Mouse (Mus musculus): ENCODE results near the gene Mafb. TPM values are rescaled to one million over a fixed set of nuclear protein-coding genes. Genes with fewer than 3 reads are reported as not detected.
A peak's percentile ranks its signal among the peaks of the same experiment; 100 is the strongest.

Gene Mafb
- polyA plus RNA-seq, 1 experiment from 2014 or later: 4.2 TPM

DNA sequence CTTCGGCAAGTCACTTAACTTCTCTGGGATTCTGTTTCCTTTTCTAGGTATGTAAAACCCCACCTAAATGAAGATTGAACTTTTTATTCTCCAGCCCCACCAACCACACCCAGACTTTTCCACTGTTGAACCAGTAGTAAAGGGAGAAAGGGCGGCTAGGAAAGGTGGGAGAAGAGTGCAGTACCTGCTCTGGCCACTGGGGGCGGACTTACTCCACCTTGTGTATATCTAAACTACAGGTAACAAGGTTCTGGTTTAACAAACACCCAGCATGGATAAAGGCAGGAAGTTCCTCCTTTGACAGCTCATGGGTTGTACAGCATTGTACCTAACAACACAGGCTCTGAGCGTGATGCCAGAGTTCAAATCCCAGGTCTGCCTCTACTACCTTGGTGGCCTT, 11.4 kb upstream of the Mafb start:
- no peaks in the 10 kb centered on the region for H3K36me3 ChIP-seq (replicated peaks)
- H3K27ac ChIP-seq (replicated peaks): no peak overlapping the region
- no peaks in the 10 kb centered on the region for H3K4me1 ChIP-seq (replicated peaks)
- H3K27me3 ChIP-seq: peaks cover 19% of the 10 kb centered on the region
- H3K4me2 ChIP-seq: no peak overlapping the region
- WGBS (ENCODE audit: insufficient replicate concordance): 33% methylated on average over 4 of the region's 4 CpGs
- no peak overlapping the region for H3K4me3 ChIP-seq (replicated peaks)
- H3K9ac ChIP-seq: no peak overlapping the region
- H3K9me3 ChIP-seq (replicated peaks): no peaks in the 10 kb centered on the region
- no peak for ATAC-seq (ENCODE audit: insufficient read depth)

GRCm38 (mm10) chr2:160376236-160376635, 9.4 kb upstream of the Mafb start:
- H3K27ac ChIP-seq (replicated peaks): no peak overlapping the region
- 31% methylated on average over 5 of the region's 5 CpGs for WGBS (ENCODE audit: insufficient replicate concordance)
- H3K9me3 ChIP-seq (replicated peaks): no peaks in the 10 kb centered on the region
- no peak for ATAC-seq (ENCODE audit: insufficient read depth)
- H3K4me2 ChIP-seq: no peak overlapping the region
- no peaks in the 10 kb centered on the region for H3K36me3 ChIP-seq (replicated peaks)
- H3K27me3 ChIP-seq: peaks cover 39% of the 10 kb centered on the region
- H3K4me3 ChIP-seq (replicated peaks): no peak overlapping the region
- no peak overlapping the region for H3K9ac ChIP-seq
- no peaks in the 10 kb centered on the region for H3K4me1 ChIP-seq (replicated peaks)

- H3K4me2 ChIP-seq: no peak overlapping the region
- H3K4me1 ChIP-seq (replicated peaks): peaks cover 17% of the 10 kb centered on the region
- 5% methylated on average over 25 of the region's 25 CpGs for WGBS (ENCODE audit: insufficient replicate concordance)
Observed at GRCm38 (mm10) chr2:160369653-160370420, 3.0 kb upstream of the Mafb start.

DNA sequence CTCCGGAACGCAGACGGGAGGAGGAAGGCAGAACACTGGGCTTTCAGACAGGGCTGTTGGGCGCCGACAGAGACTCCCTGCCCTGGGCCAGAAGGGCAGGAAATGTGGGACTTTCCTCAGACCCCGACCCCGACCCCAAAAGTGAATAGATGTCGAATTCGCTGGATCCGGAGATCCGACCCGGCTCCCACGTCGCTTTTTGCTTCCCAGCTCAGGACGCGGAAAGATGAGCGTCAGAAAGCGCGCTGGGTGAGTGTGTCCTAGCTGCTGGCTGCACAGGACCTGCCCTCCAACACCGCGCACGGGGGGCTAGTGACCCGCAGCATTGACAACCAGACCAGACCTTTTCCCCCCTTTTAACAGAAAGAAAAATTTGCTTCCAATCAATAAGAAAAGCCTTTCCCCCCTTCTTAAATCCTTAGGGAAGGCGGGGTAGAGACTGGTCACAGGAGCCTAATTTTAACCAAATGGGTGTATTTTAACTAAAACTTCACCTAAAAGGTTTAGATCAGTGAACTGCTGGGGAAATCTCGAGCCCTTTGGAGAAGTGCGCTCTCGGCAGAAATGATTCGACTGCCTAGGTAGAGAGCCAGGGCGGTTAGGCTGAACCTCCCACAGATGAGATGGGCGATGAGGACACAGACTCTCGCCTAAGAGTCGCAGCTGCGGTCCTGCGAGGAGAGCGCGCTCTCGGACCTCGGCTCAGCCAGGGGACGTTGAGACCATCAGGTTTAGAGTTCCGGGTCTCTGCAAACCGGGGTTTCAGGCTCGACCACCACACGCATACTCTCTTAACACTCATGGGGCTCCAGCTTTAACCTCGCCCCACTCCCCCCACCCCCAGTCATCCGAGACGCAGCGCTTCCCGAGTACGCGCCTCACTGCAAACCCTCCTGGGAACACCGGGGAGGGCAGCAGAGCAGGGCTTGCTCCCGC, 1.8 kb upstream of the Mafb start:
- Histone ChIP-seq H3K36me3 (replicated peaks) (no peaks in the 10 kb centered on the region), H3K4me2 (peak overlapping the region; percentile 28), H3K9ac (no peak overlapping the region), H3K27ac (replicated peaks) (no peak overlapping the region), H3K27me3 (peaks cover 100% of the 10 kb centered on the region), H3K9me3 (replicated peaks) (no peaks in the 10 kb centered on the region), H3K4me1 (replicated peaks) (peaks cover 17% of the 10 kb centered on the region), H3K4me3 (replicated peaks) (no peak overlapping the region)
- 2% methylated on average over 52 of the region's 52 CpGs for WGBS (ENCODE audit: insufficient replicate concordance)
- no peak for ATAC-seq (ENCODE audit: insufficient read depth)

More at GRCm38 (mm10) chr2:160369653-160370420, 3.0 kb upstream of the Mafb start:
- Histone ChIP-seq H3K36me3 (replicated peaks) (no peaks in the 10 kb centered on the region), H3K27ac (replicated peaks) (no peak overlapping the region), H3K9me3 (replicated peaks) (no peaks in the 10 kb centered on the region), H3K9ac (no peak overlapping the region), H3K4me3 (replicated peaks) (no peak overlapping the region), H3K27me3 (peaks cover 93% of the 10 kb centered on the region)
- no peak for ATAC-seq (ENCODE audit: insufficient read depth)

GRCm38 (mm10) chr2:160367448-160368208, 763 bp upstream of the Mafb start:
- Histone ChIP-seq H3K4me2 (peak overlapping the region; percentile 71), H3K9me3 (replicated peaks) (no peaks in the 10 kb centered on the region), H3K27me3 (peaks cover 99% of the 10 kb centered on the region), H3K4me1 (replicated peaks) (peaks cover 17% of the 10 kb centered on the region), H3K4me3 (replicated peaks) (peak overlapping the region; percentile 49), H3K27ac (replicated peaks) (peak overlapping the region; percentile 38; the same call in 1 of the 2 replicates), H3K36me3 (replicated peaks) (no peaks in the 10 kb centered on the region), H3K9ac (no peak overlapping the region)
- WGBS (ENCODE audit: insufficient replicate concordance): under 1% methylated on average over 45 of the region's 45 CpGs
- ATAC-seq (ENCODE audit: insufficient read depth): peak; percentile 19; the same call in 1 of the 2 replicates

DNA sequence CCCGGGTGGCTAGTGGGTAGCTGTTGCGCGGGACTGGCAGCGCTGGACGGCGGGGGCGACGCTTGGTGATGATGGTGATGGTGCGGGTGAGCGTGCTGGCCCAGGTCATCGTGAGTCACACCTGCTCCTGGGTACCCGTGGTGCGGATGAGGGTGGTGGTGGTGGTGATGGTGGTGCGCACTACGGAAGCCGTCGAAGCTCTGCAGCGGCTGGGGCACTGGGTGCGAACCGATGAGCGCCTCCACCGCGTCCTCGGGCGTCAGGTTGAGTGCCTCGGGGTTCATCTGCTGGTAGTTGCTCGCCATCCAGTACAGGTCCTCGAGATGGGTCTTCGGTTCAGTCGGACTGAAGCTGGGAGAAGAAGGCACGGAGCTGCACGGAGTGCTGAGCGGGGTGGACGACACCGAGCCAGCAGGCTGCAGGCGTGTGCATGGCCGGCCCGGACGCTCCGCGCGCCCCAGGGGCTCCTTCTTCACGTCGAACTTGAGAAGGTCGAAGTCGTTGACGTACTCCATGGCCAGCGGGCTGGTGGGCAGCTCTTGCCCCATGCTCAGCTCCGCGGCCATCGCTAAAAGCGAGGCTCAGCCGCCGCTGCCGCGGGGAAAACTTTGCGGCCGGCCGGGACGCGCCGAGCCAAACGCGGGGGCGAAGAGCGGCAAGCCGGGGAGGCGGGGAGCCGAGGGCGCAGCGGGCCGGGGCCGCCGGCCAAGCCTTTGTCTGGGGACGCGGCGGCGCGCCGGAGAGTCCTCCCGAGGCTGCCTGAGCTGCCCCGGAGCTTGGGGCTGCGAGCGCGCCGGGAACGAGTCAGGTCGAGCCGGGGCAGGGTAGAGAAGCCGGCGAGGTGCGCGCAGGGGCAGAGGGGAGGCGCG, 520 bp downstream of the Mafb start:
- 1% methylated on average over 95 of the region's 95 CpGs for WGBS (ENCODE audit: insufficient replicate concordance)
- no peaks in the 10 kb centered on the region for H3K9me3 ChIP-seq (replicated peaks)
- peaks cover 99% of the 10 kb centered on the region for H3K27me3 ChIP-seq
- no peaks in the 10 kb centered on the region for H3K36me3 ChIP-seq (replicated peaks)
- peak overlapping the region; percentile 49 for H3K4me3 ChIP-seq (replicated peaks)
- peak overlapping the region; percentile 71 for H3K4me2 ChIP-seq
- peaks cover 17% of the 10 kb centered on the region for H3K4me1 ChIP-seq (replicated peaks)
- peak; percentile 36 for ATAC-seq (ENCODE audit: insufficient read depth)
- peak overlapping the region; percentile 30; the same call in 1 of the 2 replicates for H3K9ac ChIP-seq
- H3K27ac ChIP-seq (replicated peaks): no peak overlapping the region

DNA sequence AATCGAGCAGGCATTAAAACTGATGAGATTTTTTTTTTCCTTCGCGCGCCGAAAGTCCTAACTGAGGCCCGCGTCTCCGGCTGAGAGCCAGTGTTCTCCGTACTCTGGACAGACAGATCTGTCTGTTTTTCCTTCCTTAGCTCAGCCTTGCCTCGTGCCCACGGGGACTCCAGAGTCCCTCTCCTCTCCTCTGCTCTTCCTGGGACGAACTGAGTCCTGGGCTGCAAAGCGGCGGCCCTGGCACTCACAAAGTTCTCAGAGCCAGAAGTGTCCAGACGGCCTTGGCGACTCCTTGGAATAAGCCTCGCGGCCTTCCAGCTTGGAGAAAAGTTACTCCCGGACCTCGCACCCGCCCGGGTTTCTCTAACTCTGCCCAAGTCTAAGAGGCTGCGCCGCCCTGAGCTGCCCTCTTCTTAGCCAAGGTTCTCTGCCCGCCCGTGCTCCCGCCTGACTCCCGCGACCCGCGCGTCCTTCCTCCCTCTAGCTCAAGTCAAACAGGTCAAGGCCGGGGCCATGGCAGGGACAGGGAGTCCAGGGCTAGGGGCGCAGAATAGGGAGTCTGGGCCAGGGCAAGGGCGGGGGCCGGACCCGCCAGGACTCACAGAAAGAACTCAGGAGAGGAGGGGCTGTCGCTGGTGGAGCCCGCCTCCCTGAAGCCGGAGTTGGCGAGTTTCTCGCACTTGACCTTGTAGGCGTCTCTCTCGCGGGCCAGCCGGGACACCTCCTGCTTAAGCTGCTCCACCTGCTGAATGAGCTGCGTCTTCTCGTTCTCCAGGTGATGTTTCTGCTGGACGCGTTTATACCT, 1.6 kb downstream of the Mafb start:
- Histone ChIP-seq H3K4me3 (replicated peaks) (peak overlapping the region; percentile 49), H3K9me3 (replicated peaks) (no peaks in the 10 kb centered on the region), H3K27ac (replicated peaks) (no peak overlapping the region), H3K36me3 (replicated peaks) (no peaks in the 10 kb centered on the region), H3K4me1 (replicated peaks) (peaks cover 17% of the 10 kb centered on the region), H3K4me2 (peak overlapping the region; percentile 71), H3K27me3 (peaks cover 99% of the 10 kb centered on the region), H3K9ac (no peak overlapping the region)
- no peak for ATAC-seq (ENCODE audit: insufficient read depth)
- 1% methylated on average over 50 of the region's 50 CpGs for WGBS (ENCODE audit: insufficient replicate concordance)

- no peak overlapping the region for H3K27ac ChIP-seq (replicated peaks)
- WGBS (ENCODE audit: insufficient replicate concordance): 6% methylated on average over 12 of the region's 12 CpGs
- H3K9me3 ChIP-seq (replicated peaks): no peaks in the 10 kb centered on the region
- no peaks in the 10 kb centered on the region for H3K36me3 ChIP-seq (replicated peaks)
- peaks cover 99% of the 10 kb centered on the region for H3K27me3 ChIP-seq
- H3K4me3 ChIP-seq (replicated peaks): 0 out of 2 replicates have a peak overlapping the region, but pooled peaks have one; percentile 49
- no peak overlapping the region for H3K9ac ChIP-seq
- peaks cover 17% of the 10 kb centered on the region for H3K4me1 ChIP-seq (replicated peaks)
- peak overlapping the region; percentile 71; the same call in 1 of the 2 replicates for H3K4me2 ChIP-seq
- no peak for ATAC-seq (ENCODE audit: insufficient read depth)
Observed at GRCm38 (mm10) chr2:160364666-160365065, 2.2 kb downstream of the Mafb start.

GRCm38 (mm10) chr2:160364128-160364650, 2.7 kb downstream of the Mafb start:
- H3K27ac ChIP-seq (replicated peaks): no peak overlapping the region
- no peak overlapping the region for H3K4me2 ChIP-seq
- 2% methylated on average over 9 of the region's 9 CpGs for WGBS (ENCODE audit: insufficient replicate concordance)

More at GRCm38 (mm10) chr2:160364128-160364650, 2.7 kb downstream of the Mafb start:
- Histone ChIP-seq H3K9me3 (replicated peaks) (no peaks in the 10 kb centered on the region), H3K4me1 (replicated peaks) (peaks cover 17% of the 10 kb centered on the region), H3K9ac (no peak overlapping the region), H3K4me3 (replicated peaks) (0 out of 2 replicates have a peak overlapping the region, but pooled peaks have one; percentile 8), H3K27me3 (peaks cover 99% of the 10 kb centered on the region), H3K36me3 (replicated peaks) (no peaks in the 10 kb centered on the region)
- no peak for ATAC-seq (ENCODE audit: insufficient read depth)
